Mouse (Mus musculus) lung, adult 18-20 months (tissue): Measurements from ENCODE around the gene Araf.

Source experiments
- DNase-seq, 2 experiments: peaks; one replicate each; pipeline ENCODE4 v3.0.0; 2022; ENCODE audit warnings: mixed read lengths in 2 of 2

The Araf gene

GRCm38 (mm10) chrX:20853794-20854193 lies 56.2 kb downstream of the Araf start:
- no peak for DNase-seq

GRCm38 (mm10) chrX:20861453-20862104 lies 64.0 kb downstream of the Araf start:
- no peak for DNase-seq

- no peak for DNase-seq
Measured at GRCm38 (mm10) chrX:20862105-20863065, 64.8 kb downstream of the Araf start.

GRCm38 (mm10) chrX:20863161-20864101 lies 65.8 kb downstream of the Araf start:
- no peak for DNase-seq

GRCm38 (mm10) chrX:20868091-20868490 lies 70.5 kb downstream of the Araf start:
- DNase-seq, result no peak

- DNase-seq, result no peak
Measured at GRCm38 (mm10) chrX:20869203-20869602, 71.6 kb downstream of the Araf start.

GRCm38 (mm10) chrX:20869962-20870513 lies 72.4 kb downstream of the Araf start, which contains the start of gene Timp1:
TSS of gene Timp1 (plus strand) at chrX:20870166.
- peak; percentile 20 to 27 for DNase-seq

- DNase-seq, result no peak
Measured at GRCm38 (mm10) chrX:20872928-20873500, 75.4 kb downstream of the Araf start.

- no peak for DNase-seq
Measured at GRCm38 (mm10) chrX:20875241-20875640, 77.6 kb downstream of the Araf start.

GRCm38 (mm10) chrX:20910074-20910473 lies 112.5 kb downstream of the Araf start:
- DNase-seq, result no peak
